Mouse (Mus musculus): ENCODE measurements around the gene Abcc8. TPM values are rescaled to one million over a fixed set of nuclear protein-coding genes. Genes with fewer than 3 reads are reported as not detected.

The Abcc8 gene
- polyA plus RNA-seq (2015; fragmentation: Nextera tagmentation; extraction: Ambion mirVana): 1.7 and 1.9 TPM in 2 replicates

DNA sequence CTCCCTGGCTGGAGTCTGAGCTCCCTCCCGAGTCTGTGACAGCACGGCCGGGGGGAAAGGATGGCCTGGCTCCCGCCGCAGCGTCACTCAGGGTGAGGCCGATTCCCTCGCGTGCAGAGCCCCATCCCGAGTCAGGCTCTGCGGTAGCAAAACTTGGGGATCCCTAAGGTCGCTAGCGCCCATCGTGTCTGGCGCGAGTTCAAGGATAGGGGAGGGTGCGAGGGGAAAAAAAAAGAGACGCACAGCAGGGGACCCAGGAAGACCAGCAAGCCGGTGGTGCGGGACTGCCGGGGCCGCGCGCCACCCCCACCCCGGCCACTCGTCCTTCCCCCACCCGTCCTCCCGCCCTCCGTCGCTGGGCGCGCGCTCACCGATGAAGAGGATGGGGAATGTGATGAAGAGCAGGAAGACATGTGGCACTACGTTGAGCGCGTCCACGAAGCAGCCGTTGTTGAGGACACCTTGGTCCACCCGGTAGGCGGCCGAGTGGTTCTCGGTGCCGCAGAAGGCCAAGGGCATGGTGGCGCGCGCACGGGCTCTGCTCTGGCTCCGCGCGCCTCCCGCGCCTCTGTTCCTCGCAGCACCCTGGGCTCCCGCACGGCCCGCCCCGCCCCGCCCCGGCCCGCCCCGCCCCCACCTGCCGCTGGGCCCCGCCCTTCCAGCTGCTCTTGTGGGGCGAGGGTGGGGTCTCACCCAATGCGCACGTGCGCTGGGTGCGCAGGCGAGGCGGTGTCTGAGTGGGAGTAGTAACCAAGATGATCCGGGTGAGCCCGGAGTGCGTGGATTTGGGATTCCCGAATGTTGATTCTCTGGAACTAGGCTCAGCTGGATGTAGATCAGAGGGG is at the start of gene Abcc8:
TSS of gene Abcc8 (minus strand) at position 603 of the 845 bp plus-strand sequence.
- under 1% methylated on average over 68 of the region's 75 CpGs for WGBS
- H3K27me3 ChIP-seq: peaks cover 51% of the 10 kb centered on the region

DNA sequence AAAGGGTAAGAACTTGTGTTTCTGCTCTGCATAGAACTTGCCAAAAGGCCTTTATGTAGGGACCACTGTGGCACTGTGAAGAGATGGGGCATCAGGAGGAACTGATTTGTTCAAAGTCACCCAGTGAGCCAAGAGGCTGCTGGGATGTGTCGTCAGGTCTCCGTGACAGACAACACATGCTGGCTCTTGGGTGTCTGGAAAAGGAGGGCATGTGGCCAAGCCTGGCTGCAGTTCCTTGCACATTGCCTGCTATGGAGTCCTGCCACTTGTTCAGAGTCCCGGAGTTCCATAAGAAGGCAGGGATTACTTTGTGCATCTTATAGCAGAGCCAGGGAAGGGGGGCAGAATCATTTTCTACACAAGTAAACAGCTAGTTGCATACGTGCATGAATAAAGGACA is 47.1 kb upstream of the Abcc8 start:
- H3K27me3 ChIP-seq: no peaks in the 10 kb centered on the region
- H3K9ac ChIP-seq: no peak overlapping the region
- 40% methylated on average over 4 of the region's 4 CpGs for WGBS
- ATAC-seq (ENCODE audit: insufficient number of reproducible peaks, low FRiP score, low TSS enrichment, low read depth): no peak
- H3K36me3 ChIP-seq: no peaks in the 10 kb centered on the region
- H3K4me2 ChIP-seq (replicated peaks): no peak overlapping the region
- H3K27ac ChIP-seq (replicated peaks): no peak overlapping the region
- no peak overlapping the region for H3K4me3 ChIP-seq (replicated peaks)
- no peaks in the 10 kb centered on the region for H3K9me3 ChIP-seq (replicated peaks)
- no peaks in the 10 kb centered on the region for H3K4me1 ChIP-seq

More for the DNA sequence above, at the start of gene Abcc8:
- Histone ChIP-seq H3K27ac (replicated peaks) (no peak within 1 kb of the TSS), H3K9me3 (replicated peaks) (no peaks in the 10 kb centered on the region), H3K4me1 (peaks cover 12% of the 10 kb centered on the region), H3K4me3 (replicated peaks) (peak within 1 kb of the TSS; percentile 44), H3K4me2 (replicated peaks) (peak within 1 kb of the TSS; percentile 79), H3K9ac (no peak within 1 kb of the TSS), H3K36me3 (no peaks in the 10 kb centered on the region)
- ATAC-seq (ENCODE audit: insufficient number of reproducible peaks, low FRiP score, low TSS enrichment, low read depth): no peak

- Histone ChIP-seq H3K4me3 (replicated peaks) (no peak overlapping the region), H3K27ac (replicated peaks) (no peak overlapping the region), H3K4me2 (replicated peaks) (no peak overlapping the region), H3K9ac (no peak overlapping the region), H3K4me1 (no peaks in the 10 kb centered on the region), H3K27me3 (no peaks in the 10 kb centered on the region), H3K36me3 (no peaks in the 10 kb centered on the region), H3K9me3 (replicated peaks) (no peaks in the 10 kb centered on the region)
- no peak for ATAC-seq (ENCODE audit: insufficient number of reproducible peaks, low FRiP score, low TSS enrichment, low read depth)
- WGBS: 25% methylated on average over 7 of the region's 7 CpGs
Measured at GRCm38 (mm10) chr7:46226253-46226652, 46.4 kb upstream of the Abcc8 start.

DNA sequence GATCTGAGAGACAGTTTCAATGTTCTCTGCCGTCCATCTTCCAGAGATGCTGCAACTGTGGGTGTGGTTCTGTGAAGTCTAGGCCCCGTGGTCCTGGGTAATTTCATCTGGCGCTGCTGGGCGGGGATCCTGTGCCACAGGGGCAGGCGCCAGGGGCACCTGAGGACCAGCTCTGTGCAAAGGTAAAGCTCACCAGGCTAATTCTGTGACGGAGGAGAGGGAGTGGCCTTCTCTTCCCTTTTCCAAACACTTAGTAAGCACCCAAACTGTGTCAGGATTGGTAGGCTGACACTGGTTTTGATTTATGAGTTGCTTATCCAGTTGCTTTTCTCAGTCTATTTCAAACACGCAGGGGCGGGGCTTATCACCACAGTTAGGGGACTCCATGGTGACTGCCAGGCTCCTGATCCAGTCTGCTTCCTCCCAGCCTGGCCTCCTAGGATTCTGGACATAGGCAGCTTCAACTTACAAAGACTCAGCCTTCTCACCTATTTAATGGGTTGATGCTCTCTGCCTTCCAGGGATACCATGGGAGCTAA is 40.8 kb upstream of the Abcc8 start:
- WGBS: 65% methylated on average over 8 of the region's 8 CpGs
- H3K4me2 ChIP-seq (replicated peaks): no peak overlapping the region
- ATAC-seq (ENCODE audit: insufficient number of reproducible peaks, low FRiP score, low TSS enrichment, low read depth): no peak

DNA sequence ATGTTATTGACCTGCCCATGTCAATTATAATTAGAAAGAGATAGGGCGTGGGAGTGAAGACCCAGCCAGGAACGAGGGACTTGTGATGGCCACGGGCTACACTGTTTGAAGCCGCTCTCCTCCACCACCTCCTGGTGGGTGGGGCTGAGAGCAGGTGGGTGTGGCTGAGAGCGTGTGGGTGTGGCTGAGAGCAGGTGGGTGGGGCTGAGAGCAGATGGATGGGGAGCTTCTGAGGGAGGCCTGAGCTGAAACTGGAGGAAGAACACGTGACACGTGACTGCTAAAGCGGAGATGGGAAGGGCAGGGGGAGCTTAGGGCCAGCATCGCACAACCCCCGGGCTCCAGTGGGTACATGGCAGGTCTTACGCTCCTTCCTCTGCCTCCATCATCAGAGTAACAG is 38.6 kb upstream of the Abcc8 start:
- Histone ChIP-seq H3K4me1 (no peaks in the 10 kb centered on the region), H3K36me3 (no peaks in the 10 kb centered on the region)
- 9% methylated on average over 11 of the region's 11 CpGs for WGBS

More for the DNA sequence above, 40.8 kb upstream of the Abcc8 start:
- Histone ChIP-seq H3K4me1 (no peaks in the 10 kb centered on the region), H3K27ac (replicated peaks) (no peak overlapping the region), H3K36me3 (no peaks in the 10 kb centered on the region), H3K9me3 (replicated peaks) (no peaks in the 10 kb centered on the region), H3K27me3 (no peaks in the 10 kb centered on the region; the same call in 1 of the 2 replicates), H3K4me3 (replicated peaks) (no peak overlapping the region), H3K9ac (no peak overlapping the region)

GRCm38 (mm10) chr7:46216481-46216880 is 36.6 kb upstream of the Abcc8 start:
- ATAC-seq (ENCODE audit: insufficient number of reproducible peaks, low FRiP score, low TSS enrichment, low read depth): no peak
- WGBS: 39% methylated on average over 2 of the region's 2 CpGs
- no peaks in the 10 kb centered on the region for H3K36me3 ChIP-seq
- no peak overlapping the region for H3K27ac ChIP-seq (replicated peaks)
- no peaks in the 10 kb centered on the region; the same call in 1 of the 2 replicates for H3K27me3 ChIP-seq
- H3K4me2 ChIP-seq (replicated peaks): no peak overlapping the region
- H3K9me3 ChIP-seq (replicated peaks): no peaks in the 10 kb centered on the region
- no peaks in the 10 kb centered on the region for H3K4me1 ChIP-seq
- no peak overlapping the region for H3K9ac ChIP-seq
- H3K4me3 ChIP-seq (replicated peaks): no peak overlapping the region

More for the DNA sequence above, 38.6 kb upstream of the Abcc8 start:
- ATAC-seq (ENCODE audit: insufficient number of reproducible peaks, low FRiP score, low TSS enrichment, low read depth): peak; percentile 49; the same call in 1 of the 2 replicates
- H3K9me3 ChIP-seq (replicated peaks): no peaks in the 10 kb centered on the region
- H3K4me3 ChIP-seq (replicated peaks): no peak overlapping the region
- H3K27ac ChIP-seq (replicated peaks): no peak overlapping the region
- H3K9ac ChIP-seq: no peak overlapping the region
- H3K4me2 ChIP-seq (replicated peaks): no peak overlapping the region
- H3K27me3 ChIP-seq: no peaks in the 10 kb centered on the region; the same call in 1 of the 2 replicates

- 54% methylated on average over 6 of the region's 6 CpGs for WGBS
- Histone ChIP-seq H3K9ac (no peak overlapping the region), H3K9me3 (replicated peaks) (no peaks in the 10 kb centered on the region), H3K4me1 (no peaks in the 10 kb centered on the region), H3K27me3 (no peaks in the 10 kb centered on the region), H3K4me3 (replicated peaks) (no peak overlapping the region), H3K4me2 (replicated peaks) (no peak overlapping the region), H3K27ac (replicated peaks) (no peak overlapping the region), H3K36me3 (no peaks in the 10 kb centered on the region)
- no peak for ATAC-seq (ENCODE audit: insufficient number of reproducible peaks, low FRiP score, low TSS enrichment, low read depth)
Measured at GRCm38 (mm10) chr7:46210276-46210675, 30.4 kb upstream of the Abcc8 start.

DNA sequence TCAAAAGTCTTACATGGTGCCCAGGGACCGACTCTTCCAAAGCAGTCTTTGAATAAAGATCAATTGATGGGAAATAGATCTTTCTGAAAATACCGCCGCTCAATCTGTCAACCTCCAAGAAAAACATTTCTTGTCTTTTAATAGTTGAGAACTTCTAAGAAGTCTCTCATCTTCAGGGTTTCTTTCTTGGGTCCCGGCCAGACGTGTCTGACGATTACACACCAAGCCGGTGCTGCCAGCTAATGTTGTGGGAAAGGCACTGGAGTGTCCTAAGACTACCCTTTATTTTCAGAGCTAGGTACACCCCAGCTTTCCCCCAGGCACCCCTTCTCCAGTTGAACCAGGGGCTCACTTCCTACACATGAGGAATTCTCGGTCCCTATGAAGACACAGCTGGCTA is 28.3 kb upstream of the Abcc8 start:
- H3K27ac ChIP-seq (replicated peaks): no peak overlapping the region

GRCm38 (mm10) chr7:46204775-46205174 is 24.9 kb upstream of the Abcc8 start:
- WGBS: 76% methylated on average over 6 of the region's 6 CpGs
- H3K4me3 ChIP-seq (replicated peaks): no peak overlapping the region
- no peak overlapping the region for H3K9ac ChIP-seq
- H3K27ac ChIP-seq (replicated peaks): no peak overlapping the region
- H3K4me2 ChIP-seq (replicated peaks): no peak overlapping the region
- H3K4me1 ChIP-seq: no peaks in the 10 kb centered on the region
- no peaks in the 10 kb centered on the region for H3K27me3 ChIP-seq
- no peaks in the 10 kb centered on the region for H3K36me3 ChIP-seq
- ATAC-seq (ENCODE audit: insufficient number of reproducible peaks, low FRiP score, low TSS enrichment, low read depth): no peak
- no peaks in the 10 kb centered on the region for H3K9me3 ChIP-seq (replicated peaks)

More for the DNA sequence above, 28.3 kb upstream of the Abcc8 start:
- H3K27me3 ChIP-seq: no peaks in the 10 kb centered on the region
- H3K9me3 ChIP-seq (replicated peaks): no peaks in the 10 kb centered on the region
- no peak for ATAC-seq (ENCODE audit: insufficient number of reproducible peaks, low FRiP score, low TSS enrichment, low read depth)
- H3K4me2 ChIP-seq (replicated peaks): no peak overlapping the region
- H3K9ac ChIP-seq: no peak overlapping the region
- H3K4me3 ChIP-seq (replicated peaks): no peak overlapping the region
- no peaks in the 10 kb centered on the region for H3K36me3 ChIP-seq
- WGBS: 85% methylated on average over 8 of the region's 8 CpGs
- no peaks in the 10 kb centered on the region for H3K4me1 ChIP-seq

DNA sequence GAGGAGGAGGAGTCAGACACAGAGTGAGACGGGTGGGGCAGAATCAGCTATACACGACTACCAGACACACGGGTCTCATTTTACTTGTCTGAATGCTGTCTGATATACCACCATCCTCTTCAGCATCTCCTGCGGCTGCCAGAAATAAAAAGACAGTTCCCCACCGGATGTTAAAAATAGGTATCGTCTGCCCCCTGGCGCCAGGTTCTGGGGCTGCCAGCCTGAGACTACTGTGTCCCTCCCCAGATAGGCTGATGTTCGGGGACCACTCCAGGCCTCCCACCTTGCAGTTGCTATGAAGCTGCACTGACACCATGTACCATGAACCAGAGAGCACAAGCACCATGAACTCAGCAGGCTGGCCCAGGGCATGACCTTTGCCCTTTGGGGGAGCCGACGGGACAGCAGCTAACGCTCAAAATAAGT is 24.2 kb upstream of the Abcc8 start:
- Histone ChIP-seq H3K27me3 (no peaks in the 10 kb centered on the region), H3K27ac (replicated peaks) (no peak overlapping the region), H3K9ac (no peak overlapping the region), H3K4me1 (no peaks in the 10 kb centered on the region), H3K4me2 (replicated peaks) (no peak overlapping the region), H3K36me3 (no peaks in the 10 kb centered on the region), H3K4me3 (replicated peaks) (no peak overlapping the region), H3K9me3 (replicated peaks) (no peaks in the 10 kb centered on the region)
- ATAC-seq (ENCODE audit: insufficient number of reproducible peaks, low FRiP score, low TSS enrichment, low read depth): no peak
- WGBS: 32% methylated on average over 11 of the region's 11 CpGs

GRCm38 (mm10) chr7:46201649-46202048 is 21.8 kb upstream of the Abcc8 start:
- Histone ChIP-seq H3K9ac (no peak overlapping the region), H3K4me3 (replicated peaks) (no peak overlapping the region), H3K27me3 (no peaks in the 10 kb centered on the region), H3K4me1 (no peaks in the 10 kb centered on the region), H3K4me2 (replicated peaks) (0 out of 2 replicates have a peak overlapping the region, but pooled peaks have one; percentile 22), H3K9me3 (replicated peaks) (no peaks in the 10 kb centered on the region), H3K27ac (replicated peaks) (no peak overlapping the region), H3K36me3 (no peaks in the 10 kb centered on the region)
- WGBS: 15% methylated on average over 14 of the region's 14 CpGs
- no peak for ATAC-seq (ENCODE audit: insufficient number of reproducible peaks, low FRiP score, low TSS enrichment, low read depth)
